Mouse (Mus musculus) left cerebral cortex, adult 18-20 months (tissue): Measurements from ENCODE around the gene Tpst2. TPM values are rescaled to one million over a fixed set of nuclear protein-coding genes. Genes with fewer than 3 reads are reported as not detected.

Experiments used
- total RNA-seq, 2 experiments: library from RNA; stranded (reverse); gene quantifications; 2 replicates each; pipeline ENCODE4 v1.2.3; 2021

Gene Tpst2
- total RNA-seq, 2 experiments from 2014 or later: 29.6 to 39.3 TPM

Other genes starting within 250 kb of the Tpst2 start
- 1 to 10 TPM in 1 of 2 experiments, not detected in 1; 1.0 TPM for gene Cryba4, start 24.2 kb upstream of the Tpst2 start, total RNA-seq
- gene Crybb1, start 20.9 kb upstream of the Tpst2 start, total RNA-seq: 1 to 10 TPM; 5.9 to 8.5 TPM
- 10 to 100 TPM; 40.6 to 45.7 TPM for gene Tfip11, start 49.7 kb downstream of the Tpst2 start, total RNA-seq
- 10 to 100 TPM; 19.2 to 23.7 TPM for gene Srrd, start 66.3 kb downstream of the Tpst2 start, total RNA-seq
- 10 to 100 TPM; 26.0 to 33.1 TPM for gene Hps4, start 66.4 kb downstream of the Tpst2 start, total RNA-seq
- not detected for gene Gm6583, start 79.3 kb downstream of the Tpst2 start, total RNA-seq
- 100 to 1,000 TPM; 179 to 194 TPM for gene Asphd2, start 118.2 kb downstream of the Tpst2 start, total RNA-seq
- gene Gm6588, start 172.7 kb downstream of the Tpst2 start, total RNA-seq: not detected